Mouse (Mus musculus) adrenal gland, adult 18-20 months (tissue): ENCODE measurements around the gene Slc9a2. TPM values are rescaled to one million over a fixed set of nuclear protein-coding genes. Genes with fewer than 3 reads are reported as not detected.

Experiments used
- DNase-seq, 2 experiments: peaks; one replicate each; pipeline ENCODE4 v3.0.0; 2021 to 2022; ENCODE audit warnings: low spot score in 2 of 2
- total RNA-seq, 2 experiments: library from RNA; stranded (reverse); gene quantifications; 1 replicate in 1 of 2; 2 replicates in 1 of 2; pipeline ENCODE4 v1.2.3; 2021

Slc9a2 gene
- total RNA-seq, 2 experiments from 2014 or later = 0.16 to 0.27 TPM

DNA sequence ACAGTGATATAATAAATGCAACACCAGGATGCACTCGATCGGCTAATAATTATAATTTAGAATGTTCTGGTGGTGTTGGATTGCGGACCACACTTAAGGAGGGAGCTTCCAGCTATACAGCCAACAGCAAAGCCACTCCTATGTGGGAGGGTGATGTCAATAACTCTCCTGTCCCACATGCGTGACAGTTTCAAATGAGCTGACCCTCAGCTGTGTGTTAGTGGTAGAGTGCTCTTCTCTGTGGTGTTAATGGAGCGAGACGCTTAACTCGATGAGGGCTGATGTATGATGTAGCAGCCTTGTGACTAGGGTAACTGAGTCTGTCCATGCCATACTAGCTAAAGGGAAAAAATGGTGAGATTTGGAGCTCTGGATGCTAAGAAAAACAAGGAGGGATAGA lies 103.1 kb downstream of the Slc9a2 start:
- DNase-seq = no peak

DNA sequence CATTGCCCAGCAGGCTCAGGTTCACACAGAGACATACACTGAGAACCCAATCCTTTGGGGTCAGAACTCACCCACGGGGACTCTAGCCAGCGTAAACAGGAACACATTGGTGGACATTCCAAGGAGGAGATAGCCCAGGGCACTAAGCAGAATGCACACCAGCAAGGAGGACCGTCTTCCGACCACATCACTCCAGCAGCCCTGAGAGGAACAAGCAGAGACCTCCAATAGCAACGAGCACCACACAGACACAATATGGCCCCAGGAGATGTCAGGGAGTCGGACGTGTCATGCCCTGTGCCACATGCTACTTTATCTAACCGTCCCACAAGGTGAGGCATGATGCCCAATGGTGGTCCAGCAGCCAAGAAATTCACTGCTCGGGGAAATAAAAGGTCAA lies 103.9 kb downstream of the Slc9a2 start:
- DNase-seq = no peak

DNA sequence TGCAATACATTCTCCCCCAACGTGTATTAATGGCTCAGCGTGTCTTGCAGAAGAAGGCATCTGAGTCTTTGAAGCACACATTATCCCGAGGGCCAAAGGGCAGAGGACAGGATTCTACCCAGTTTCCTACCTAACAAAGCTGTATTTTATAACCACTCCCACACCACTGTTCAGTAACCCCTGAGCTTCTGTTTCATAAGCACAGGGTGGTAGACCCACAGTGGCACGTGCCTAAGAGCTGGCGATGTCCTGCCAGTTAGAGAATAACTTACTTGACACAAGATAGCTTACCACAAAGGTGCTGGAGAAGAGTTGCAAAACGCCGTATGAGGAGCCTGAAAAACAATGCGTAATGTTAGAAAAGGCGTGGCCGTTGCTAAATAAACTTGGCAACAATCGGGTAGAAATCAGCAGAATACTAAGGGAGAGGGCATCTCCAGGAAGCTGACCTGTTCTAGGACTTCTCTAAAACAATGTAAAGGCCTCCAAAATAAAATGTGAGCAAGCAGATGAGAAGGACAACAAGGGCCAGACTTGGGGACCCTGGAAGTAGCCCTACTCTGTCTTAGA lies 105.6 kb downstream of the Slc9a2 start:
- DNase-seq = no peak

DNA sequence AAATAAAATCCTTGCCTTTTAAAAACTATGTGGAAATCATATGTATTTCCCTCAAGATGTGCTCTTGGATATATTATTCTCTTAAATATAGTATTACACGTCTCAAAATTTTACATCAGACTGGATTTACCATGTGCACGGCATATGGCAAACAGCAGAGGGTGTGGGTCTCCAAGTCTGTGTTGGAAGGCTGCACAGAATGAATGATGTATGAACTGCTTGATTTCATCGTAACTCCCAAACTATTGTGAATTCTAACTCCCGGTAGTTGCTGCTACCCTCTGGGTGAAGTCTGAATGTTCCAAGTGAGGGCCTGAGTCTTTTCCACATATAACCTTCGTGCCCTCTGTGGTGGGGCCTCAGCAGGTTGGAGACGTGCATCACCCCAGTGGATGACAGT lies 108.6 kb downstream of the Slc9a2 start:
- no peak for DNase-seq

DNA sequence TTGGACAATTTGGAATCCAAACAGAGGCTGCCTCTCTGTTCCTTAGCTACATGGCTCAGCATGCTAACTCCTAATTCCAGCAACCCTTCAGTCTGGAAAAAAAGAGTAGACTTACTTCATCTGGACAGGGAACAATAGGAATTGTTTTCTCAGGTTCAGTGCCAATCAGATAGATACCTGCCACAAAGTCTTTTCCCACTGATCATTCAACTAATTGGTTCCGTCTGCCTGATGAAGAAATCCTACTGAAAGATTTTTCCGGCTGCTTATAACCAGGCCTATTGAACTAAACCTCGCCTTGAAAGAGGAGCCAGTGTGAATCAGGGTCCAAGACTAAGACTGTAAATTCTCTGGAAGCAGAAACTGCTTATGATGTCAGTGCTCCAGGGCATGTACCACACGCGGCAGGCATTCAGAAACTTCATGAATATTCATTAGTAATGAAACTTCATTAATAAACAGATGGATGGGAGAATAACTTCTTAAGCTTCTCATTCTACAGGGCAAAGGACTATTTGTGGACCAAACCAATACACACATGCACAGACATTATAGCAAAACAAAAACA lies 109.4 kb downstream of the Slc9a2 start:
- DNase-seq = no peak

DNA sequence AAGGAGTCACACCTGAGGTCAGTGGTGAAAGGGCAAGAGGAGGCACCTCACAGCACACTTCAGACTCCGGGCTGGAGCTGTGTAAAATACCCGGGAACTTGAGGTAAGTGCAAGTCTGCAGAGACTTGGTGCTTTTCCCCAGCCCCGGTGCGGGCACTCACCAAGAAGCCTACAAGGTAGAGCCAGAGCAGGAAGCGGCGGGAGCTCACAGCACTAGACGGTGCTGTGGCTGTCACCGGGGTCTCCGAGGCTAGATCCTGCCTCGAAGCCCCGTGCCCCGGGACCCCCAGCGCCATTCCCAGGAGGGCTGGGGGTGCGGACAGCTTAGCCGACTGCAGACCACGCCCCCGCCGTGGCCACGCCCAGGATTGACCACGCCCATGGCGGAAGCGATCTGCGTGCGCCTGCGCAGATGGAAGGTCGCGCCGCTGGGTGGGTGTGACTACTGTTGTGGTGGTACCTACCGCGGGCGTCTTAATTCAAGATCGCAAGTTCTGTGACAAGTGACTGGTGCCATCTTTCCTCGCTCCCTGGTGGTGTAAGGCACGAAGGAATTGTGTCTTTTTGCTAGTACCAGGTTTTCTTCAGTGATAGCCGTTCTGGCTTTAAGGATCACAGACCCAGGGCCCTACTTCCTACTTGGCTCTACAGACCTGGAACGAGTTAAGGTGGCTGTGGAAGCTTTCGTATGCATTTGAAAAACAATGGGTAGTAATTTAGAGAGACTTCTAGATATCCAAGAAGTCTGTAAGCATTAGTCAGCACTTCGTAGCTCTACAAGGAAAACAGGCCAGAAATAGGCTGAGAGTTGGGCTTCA lies 110.2 kb downstream of the Slc9a2 start, which contains the start of gene Mfsd9:
Gene Mfsd9 (minus strand): TSS at position 364 of the 818 bp plus-strand sequence.
- peak; percentile 96 for DNase-seq

DNA sequence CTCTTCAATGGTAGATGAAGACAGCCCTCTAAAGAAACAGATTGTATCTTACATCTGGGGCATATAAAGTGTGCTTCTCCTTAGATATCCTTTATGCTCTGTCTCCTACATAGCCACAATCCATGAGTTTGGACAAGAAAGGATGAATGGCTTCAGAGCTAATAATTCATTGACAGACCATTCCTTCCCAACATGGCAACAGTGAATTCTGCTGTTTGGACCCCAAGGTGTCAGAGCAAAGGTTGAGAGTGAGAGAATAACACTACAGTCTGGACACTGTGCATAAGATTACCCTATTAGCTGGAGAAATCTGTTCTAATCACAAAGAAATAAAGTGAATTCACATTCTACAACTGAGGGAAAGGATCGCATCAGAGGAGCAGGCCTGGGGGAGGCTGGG lies 115.1 kb downstream of the Slc9a2 start:
- DNase-seq = no peak

DNA sequence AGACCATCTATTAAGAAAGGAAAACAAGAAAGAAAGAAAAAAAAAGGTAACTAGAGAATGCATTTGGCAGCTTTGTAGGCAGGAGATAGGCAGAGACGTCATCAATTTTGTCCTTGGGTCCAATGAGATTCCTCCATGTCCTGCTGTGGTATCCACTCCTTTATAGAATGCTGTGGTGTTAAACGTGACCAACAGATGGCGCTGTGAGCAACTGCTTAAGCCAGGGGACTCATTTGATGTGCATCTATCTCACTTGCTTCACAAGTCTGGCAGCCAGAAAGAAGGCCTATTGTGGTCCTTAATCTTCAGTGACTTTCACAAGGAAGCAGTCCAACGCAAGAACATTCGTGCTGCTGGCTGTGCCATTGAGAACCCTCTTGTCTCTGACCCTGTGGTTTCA lies 117.0 kb downstream of the Slc9a2 start:
- peak; percentile 50 to 57 for DNase-seq

DNA sequence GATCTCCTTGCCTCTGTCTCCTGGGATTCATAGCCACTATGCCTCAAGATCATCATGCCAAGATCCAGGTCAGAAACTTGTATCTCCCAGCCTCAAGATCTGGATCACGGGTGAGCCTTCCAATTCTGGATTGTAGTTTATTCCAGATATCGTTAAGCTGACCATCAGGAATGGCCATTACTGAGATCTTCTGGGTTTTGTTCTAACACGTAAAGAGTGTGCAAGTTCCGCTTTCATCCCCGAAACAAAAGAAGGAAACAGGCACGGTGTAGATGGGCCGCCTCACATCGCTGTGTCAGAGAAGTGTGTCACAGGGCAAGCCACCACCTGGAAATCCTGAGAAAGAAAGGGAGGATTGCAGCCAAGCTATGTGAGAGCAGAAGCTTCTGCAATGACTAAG lies 118.7 kb downstream of the Slc9a2 start:
- DNase-seq = no peak

DNA sequence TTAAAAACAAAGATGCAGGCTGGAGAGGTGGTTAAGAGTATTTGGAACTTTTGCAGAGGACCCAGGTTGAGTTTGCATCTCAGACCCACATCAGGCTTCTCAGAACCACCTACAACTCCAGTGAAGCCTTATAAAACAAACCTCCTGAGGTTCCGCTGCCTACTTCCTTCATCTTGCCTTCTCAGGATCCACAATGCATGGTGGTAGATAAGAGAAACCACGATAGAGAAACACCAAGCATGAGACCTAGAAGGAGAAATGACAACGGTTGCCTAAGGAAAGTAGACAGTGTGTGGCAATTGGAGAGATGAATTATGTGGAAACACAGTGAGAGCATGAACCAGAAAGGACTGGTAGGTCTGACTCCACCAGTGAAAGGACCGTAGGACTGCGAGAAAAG lies 120.5 kb downstream of the Slc9a2 start:
- DNase-seq = no peak

DNA sequence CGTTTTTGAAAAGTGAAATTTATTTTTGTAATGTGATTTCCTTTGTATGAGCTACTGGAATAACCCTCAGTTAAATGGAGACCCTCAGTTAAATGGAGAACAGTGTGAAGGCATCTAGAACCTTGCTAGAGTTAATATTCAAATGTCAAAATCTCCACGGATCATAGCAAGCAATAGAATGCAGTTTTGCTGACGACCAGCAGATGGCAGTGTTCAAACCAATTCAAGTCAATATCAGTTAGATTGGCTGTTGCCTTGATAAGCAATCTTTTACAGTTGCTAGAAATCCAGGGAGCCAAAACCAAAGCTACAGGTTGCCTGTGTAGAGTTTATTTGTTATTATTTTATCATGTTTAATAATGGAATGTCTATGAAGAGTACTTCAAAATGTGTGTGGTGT lies 122.4 kb downstream of the Slc9a2 start:
- DNase-seq = peak; percentile 36 to 43

DNA sequence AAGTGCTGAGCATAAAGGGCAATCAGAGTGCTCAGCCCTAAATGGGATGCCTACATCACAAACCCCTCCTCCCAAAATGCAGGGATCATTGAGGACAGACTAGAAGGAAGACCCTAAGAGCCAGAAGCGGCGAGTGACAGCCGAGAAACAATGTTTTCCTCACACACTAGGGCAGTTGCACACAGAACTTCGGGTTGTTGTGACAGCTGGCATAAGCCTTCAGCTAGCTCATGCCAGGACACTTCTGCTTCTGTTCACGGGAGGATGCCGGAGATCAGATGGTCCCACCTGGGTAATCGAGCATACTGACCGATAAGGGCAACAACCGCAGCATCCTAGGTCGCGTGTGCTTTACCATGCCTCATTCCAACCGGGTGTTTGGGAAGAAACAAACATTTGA lies 123.7 kb downstream of the Slc9a2 start:
- no peak for DNase-seq

DNA sequence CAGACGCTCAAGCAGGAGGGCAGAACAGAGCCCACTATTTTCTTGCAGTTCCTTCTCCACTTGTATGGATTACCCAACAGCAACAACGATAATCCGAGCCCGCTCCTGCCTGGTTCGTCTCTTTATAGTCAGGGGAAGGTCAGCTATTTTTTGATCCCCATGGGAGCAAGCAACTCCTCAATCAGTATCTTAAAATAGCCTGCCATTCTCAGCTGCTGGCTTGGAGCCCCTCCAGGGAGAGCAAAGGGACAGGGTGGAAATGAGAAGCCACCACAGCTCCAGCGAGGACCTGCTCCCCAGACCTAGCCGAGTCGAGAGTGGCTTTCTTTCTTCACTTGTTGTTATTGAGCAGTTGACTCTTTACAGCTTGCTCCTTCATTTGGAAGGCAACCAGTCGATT lies 125.0 kb downstream of the Slc9a2 start, which contains the start of gene Tmem182:
Gene Tmem182 (plus strand): TSS at position 251 of the 400 bp plus-strand sequence.
- DNase-seq = no peak

DNA sequence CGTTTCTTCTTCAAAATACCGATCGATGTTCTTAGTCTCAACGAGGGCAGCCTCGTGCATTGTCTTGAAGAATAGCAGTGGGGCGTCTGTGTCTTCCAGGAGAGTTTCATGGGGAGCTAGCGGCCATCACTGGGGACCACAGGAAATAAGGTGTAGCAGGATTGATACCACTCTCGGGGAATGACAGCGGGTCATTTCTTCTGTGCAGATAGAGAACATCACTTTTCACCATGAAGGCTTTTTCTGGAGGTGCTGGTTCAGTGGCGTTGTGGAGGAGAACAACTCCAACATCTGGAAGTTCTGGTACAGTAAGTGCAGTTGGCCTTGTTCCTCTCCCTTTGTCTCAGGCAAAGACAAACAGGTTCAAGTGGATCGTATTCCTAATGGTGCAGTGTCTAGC lies 125.5 kb downstream of the Slc9a2 start:
- no peak for DNase-seq

DNA sequence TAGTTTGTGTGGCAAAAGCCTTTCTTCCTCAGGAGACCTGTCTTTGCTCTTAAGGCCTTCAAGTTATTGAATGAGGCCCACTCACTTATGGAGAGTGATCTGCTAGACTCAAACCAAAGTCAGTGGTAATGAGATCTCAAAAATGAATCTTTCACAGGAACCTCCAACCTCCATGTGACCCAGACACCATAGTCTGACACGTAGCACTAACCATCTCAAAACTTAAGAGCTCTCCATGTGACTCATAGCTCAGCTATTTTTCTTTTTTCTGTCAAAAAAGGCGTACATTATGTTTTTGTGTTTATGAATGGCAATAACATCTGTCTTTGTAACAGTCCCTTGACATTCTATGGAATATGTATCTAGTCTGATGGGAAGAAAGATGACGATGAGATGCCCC lies 128.3 kb downstream of the Slc9a2 start:
- DNase-seq = no peak

DNA sequence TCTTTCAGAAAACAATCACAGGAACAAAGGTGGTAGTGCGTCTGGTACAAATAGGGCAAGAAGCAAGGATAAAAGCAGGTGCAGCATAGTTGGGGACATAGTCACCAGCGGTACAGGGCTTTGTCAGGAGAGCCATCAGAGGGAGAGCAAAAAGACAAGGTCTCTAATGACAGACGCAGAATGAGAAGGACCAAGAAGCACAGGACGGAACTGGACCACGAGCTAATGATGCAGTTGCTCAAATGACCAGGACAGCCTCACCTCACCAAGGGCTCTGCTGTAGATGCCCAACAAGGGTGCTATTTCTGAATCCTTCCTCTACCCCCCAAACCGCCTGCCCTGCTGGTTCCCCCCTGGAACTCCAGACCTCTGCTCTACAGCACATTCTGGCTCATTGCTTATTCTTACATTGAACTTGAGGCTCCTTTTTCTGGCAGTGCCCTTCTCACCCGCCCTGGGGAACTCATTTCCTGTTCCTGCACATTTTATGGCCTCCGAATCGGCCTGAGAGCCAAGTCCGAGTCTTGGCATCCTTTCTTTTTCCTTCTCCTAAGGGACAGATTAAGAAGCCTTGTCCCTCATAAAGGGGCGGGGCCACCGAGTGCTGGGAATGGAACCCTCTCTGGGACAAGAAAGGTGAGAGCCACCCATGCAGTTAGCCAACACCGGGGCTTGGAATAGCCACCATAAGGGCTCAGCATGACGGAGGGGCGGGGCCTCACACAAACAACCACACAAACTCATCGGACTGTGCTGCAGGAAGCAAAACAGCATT lies 134.9 kb downstream of the Slc9a2 start:
- DNase-seq = no peak

Other genes with a start within 250 kb of the Slc9a2 start
- gene Il18r1, start 215.0 kb upstream of the Slc9a2 start, total RNA-seq = under 1 TPM; 0.07 to 0.54 TPM
- under 1 TPM; 0.10 to 0.17 TPM for gene Il18rap, start 165.2 kb upstream of the Slc9a2 start, total RNA-seq
- gene Slc9a4, start 100.5 kb upstream of the Slc9a2 start, total RNA-seq = not detected
- 1 to 10 TPM; 1.6 to 2.2 TPM for gene Mfsd9, start 110.1 kb downstream of the Slc9a2 start, total RNA-seq
- 10 to 100 TPM in 1 of 2 experiments, 1 to 10 TPM in 1; 1.7 to 17.0 TPM for gene Tmem182, start 125.0 kb downstream of the Slc9a2 start, total RNA-seq